Mouse (Mus musculus) liver, embryonic 16.5 days (tissue): ENCODE measurements around the gene Iqsec2. TPM values are rescaled to one million over a fixed set of nuclear protein-coding genes. Genes with fewer than 3 reads are reported as not detected.

Experiments used
- ATAC-seq: fragments of 200-750 bp; cut with Nextera tagmentation; 2 replicates; pipeline ENCODE4 v1.8.0; 2017; ENCODE audit warnings: low read depth, mild to moderate bottlenecking, moderate number of reproducible peaks, moderate library complexity
- H3K27ac ChIP-seq: fragments of 300-500 bp; sonication (generic); 2 replicates; pipeline ENCODE4 v1.5.1; 2014; ENCODE audit warnings: mild to moderate bottlenecking, low read length
- H3K27me3 ChIP-seq: fragments of 300-500 bp; sonication (generic); 2 replicates; pipeline ENCODE4 v1.6.1; 2014; ENCODE audit warnings: low read depth, low read length, mixed read lengths; ENCODE audit not compliant: control insufficient read depth, insufficient read depth
- H3K36me3 ChIP-seq: fragments of 300-500 bp; sonication (generic); 2 replicates; pipeline ENCODE4 v1.6.1; 2014; ENCODE audit warnings: mild to moderate bottlenecking; ENCODE audit not compliant: control insufficient read depth, insufficient read depth
- H3K4me1 ChIP-seq: fragments of 300-500 bp; sonication (generic); 2 replicates; pipeline ENCODE4 v1.6.1; 2014; ENCODE audit warnings: low read depth, low read length, mixed read lengths; ENCODE audit not compliant: control insufficient read depth
- H3K4me2 ChIP-seq: fragments of 300-500 bp; sonication (generic); 2 replicates; pipeline ENCODE4 v1.6.1; 2014; ENCODE audit warnings: low read depth, low read length, mixed read lengths
- H3K4me3 ChIP-seq: fragments of 300-500 bp; sonication (generic); 2 replicates; pipeline ENCODE4 v1.5.1; 2014; ENCODE audit warnings: low read depth, mild to moderate bottlenecking, low read length
- H3K9ac ChIP-seq: fragments of 300-500 bp; sonication (generic); 2 replicates; pipeline ENCODE4 v1.6.1; 2014; ENCODE audit warnings: low read depth, low read length
- H3K9me3 ChIP-seq: fragments of 300-500 bp; sonication (generic); replicated peaks from 2 replicates; pipeline ENCODE4 v1.6.1; 2016; ENCODE audit warnings: low read length; ENCODE audit not compliant: control insufficient read depth
- WGBS: fragments of 180-500 bp; shearing (Covaris S2); extraction: QIAGEN DNeasy Blood & Tissue Kit; methylation state at CpG from one replicate; pipeline ENCODE4 v1.1.7; 2014; ENCODE audit not compliant: insufficient replicate concordance; 5-methylcytosine and 5-hydroxymethylcytosine counted together
- polyA plus RNA-seq: library from polyadenylated mRNA; unstranded; fragments of >200 nt; fragmentation: Nextera tagmentation; extraction: Ambion mirVana; gene quantifications from 2 replicates; pipeline ENCODE4 v1.2.1, GENCODE M21; 2015

The Iqsec2 gene
- polyA plus RNA-seq, 1 experiment from 2014 or later: 2.7 TPM

GRCm38 (mm10) chrX:152147451-152148116, 3.5 kb downstream of the Iqsec2 start:
- no peak overlapping the region for H3K9ac ChIP-seq
- ATAC-seq: no peak
- no peaks in the 10 kb centered on the region for H3K36me3 ChIP-seq
- peaks cover 47% of the 10 kb centered on the region for H3K27me3 ChIP-seq
- H3K27ac ChIP-seq: no peak overlapping the region
- no peak overlapping the region for H3K4me3 ChIP-seq
- H3K4me1 ChIP-seq: no peaks in the 10 kb centered on the region
- no peak overlapping the region for H3K4me2 ChIP-seq
- 35% methylated on average over 5 of the region's 5 CpGs for WGBS
- no peaks in the 10 kb centered on the region for H3K9me3 ChIP-seq

- no peak for ATAC-seq
- peaks cover 36% of the 10 kb centered on the region for H3K27me3 ChIP-seq
- H3K27ac ChIP-seq: no peak overlapping the region
- H3K9me3 ChIP-seq: no peaks in the 10 kb centered on the region
- H3K4me2 ChIP-seq: no peak overlapping the region
- no peak overlapping the region for H3K4me3 ChIP-seq
- WGBS: 58% methylated on average over 5 of the region's 5 CpGs
- H3K36me3 ChIP-seq: no peaks in the 10 kb centered on the region
- no peaks in the 10 kb centered on the region for H3K4me1 ChIP-seq
- no peak overlapping the region for H3K9ac ChIP-seq
These were observed 4.6 kb downstream of the Iqsec2 start for GRCm38 (mm10) chrX:152148706-152149105.

- Histone ChIP-seq H3K9me3 (no peaks in the 10 kb centered on the region), H3K36me3 (no peaks in the 10 kb centered on the region), H3K4me3 (no peak overlapping the region), H3K9ac (no peak overlapping the region), H3K27ac (no peak overlapping the region), H3K4me1 (no peaks in the 10 kb centered on the region), H3K4me2 (no peak overlapping the region), H3K27me3 (peaks cover 6% of the 10 kb centered on the region)
- no peak for ATAC-seq
- 7% methylated on average over 6 of the region's 6 CpGs for WGBS
These were observed 7.6 kb downstream of the Iqsec2 start for GRCm38 (mm10) chrX:152151709-152152108.

GRCm38 (mm10) chrX:152158294-152158693, 14.2 kb downstream of the Iqsec2 start:
- Histone ChIP-seq H3K27ac (no peak overlapping the region), H3K4me3 (no peak overlapping the region), H3K36me3 (no peaks in the 10 kb centered on the region), H3K27me3 (peaks cover 3% of the 10 kb centered on the region), H3K9me3 (no peaks in the 10 kb centered on the region), H3K4me1 (no peaks in the 10 kb centered on the region), H3K4me2 (no peak overlapping the region), H3K9ac (no peak overlapping the region)
- no peak for ATAC-seq
- WGBS: 61% methylated on average over 3 of the region's 3 CpGs

GRCm38 (mm10) chrX:152161404-152161803, 17.3 kb downstream of the Iqsec2 start:
- peaks cover 3% of the 10 kb centered on the region for H3K27me3 ChIP-seq
- H3K36me3 ChIP-seq: no peaks in the 10 kb centered on the region
- H3K9ac ChIP-seq: no peak overlapping the region
- H3K9me3 ChIP-seq: no peaks in the 10 kb centered on the region
- WGBS: 72% methylated on average over 4 of the region's 4 CpGs
- H3K4me1 ChIP-seq: no peaks in the 10 kb centered on the region
- no peak overlapping the region for H3K4me2 ChIP-seq
- no peak overlapping the region for H3K4me3 ChIP-seq
- no peak for ATAC-seq
- no peak overlapping the region for H3K27ac ChIP-seq

- H3K4me1 ChIP-seq: no peaks in the 10 kb centered on the region
- no peak overlapping the region for H3K9ac ChIP-seq
- H3K36me3 ChIP-seq: no peaks in the 10 kb centered on the region
- no peak overlapping the region for H3K27ac ChIP-seq
- H3K4me2 ChIP-seq: no peak overlapping the region
- no peak for ATAC-seq
- no peak overlapping the region for H3K4me3 ChIP-seq
- H3K9me3 ChIP-seq: no peaks in the 10 kb centered on the region
- peaks cover 5% of the 10 kb centered on the region for H3K27me3 ChIP-seq
These were observed 20.0 kb downstream of the Iqsec2 start for GRCm38 (mm10) chrX:152164061-152164460.

- H3K27me3 ChIP-seq: peaks cover 5% of the 10 kb centered on the region
- no peaks in the 10 kb centered on the region for H3K36me3 ChIP-seq
- H3K4me2 ChIP-seq: no peak overlapping the region
- no peak overlapping the region for H3K27ac ChIP-seq
- H3K9ac ChIP-seq: no peak overlapping the region
- H3K4me3 ChIP-seq: no peak overlapping the region
- 64% methylated on average over 6 of the region's 6 CpGs for WGBS
- ATAC-seq: no peak
- no peaks in the 10 kb centered on the region for H3K9me3 ChIP-seq
- no peaks in the 10 kb centered on the region for H3K4me1 ChIP-seq
These were observed 22.1 kb downstream of the Iqsec2 start for GRCm38 (mm10) chrX:152166161-152166560.

- no peak overlapping the region for H3K4me2 ChIP-seq
- no peaks in the 10 kb centered on the region for H3K4me1 ChIP-seq
- H3K9me3 ChIP-seq: no peaks in the 10 kb centered on the region
- no peak for ATAC-seq
- H3K4me3 ChIP-seq: no peak overlapping the region
- WGBS: 52% methylated on average over 1 of the region's 1 CpGs
- no peak overlapping the region for H3K9ac ChIP-seq
- no peaks in the 10 kb centered on the region for H3K36me3 ChIP-seq
- peaks cover 2% of the 10 kb centered on the region; the same call in 1 of the 2 replicates for H3K27me3 ChIP-seq
- no peak overlapping the region for H3K27ac ChIP-seq
These were observed 24.5 kb downstream of the Iqsec2 start for GRCm38 (mm10) chrX:152168521-152168920.

- no peaks in the 10 kb centered on the region for H3K36me3 ChIP-seq
- no peak overlapping the region for H3K27ac ChIP-seq
- H3K4me1 ChIP-seq: no peaks in the 10 kb centered on the region
- ATAC-seq: peak; percentile 19; the same call in 1 of the 2 replicates
- H3K9me3 ChIP-seq: no peaks in the 10 kb centered on the region
- H3K4me3 ChIP-seq: no peak overlapping the region
- H3K4me2 ChIP-seq: no peak overlapping the region
- WGBS: 31% methylated on average over 6 of the region's 6 CpGs
- peaks cover 5% of the 10 kb centered on the region; the same call in 1 of the 2 replicates for H3K27me3 ChIP-seq
- H3K9ac ChIP-seq: no peak overlapping the region
These were observed 27.3 kb downstream of the Iqsec2 start for GRCm38 (mm10) chrX:152171041-152172026.
